Mouse (Mus musculus) MEL (cell line): ENCODE results near the gene Fyn.

Source experiments
- BHLHE40 ChIP-seq: IDR thresholded peaks from 2 replicates; pipeline ENCODE4 v1.6.1; 2012; ENCODE audit warnings: low read depth, mild to moderate bottlenecking, inconsistent platforms, low read length, improper control_type of control experiment, borderline replicate concordance
- CHD2 ChIP-seq: IDR thresholded peaks from 2 replicates; pipeline ENCODE4 v1.6.1; 2011; ENCODE audit warnings: low read length, improper control_type of control experiment
- JUND ChIP-seq: IDR thresholded peaks from 2 replicates; pipeline ENCODE4 v1.6.1; 2011; ENCODE audit warnings: low read depth, mild to moderate bottlenecking, improper control_type of control experiment, low read length
- MAX ChIP-seq: IDR thresholded peaks from 2 replicates; pipeline ENCODE4 v1.6.1; 2011; ENCODE audit warnings: low read length, improper control_type of control experiment
- MXI1 ChIP-seq: IDR thresholded peaks from 2 replicates; pipeline ENCODE4 v1.6.1; 2011; ENCODE audit warnings: mild to moderate bottlenecking, low read depth, low read length, improper control_type of control experiment
- RCOR1 ChIP-seq: IDR thresholded peaks from 2 replicates; pipeline ENCODE4 v1.6.1; 2012; ENCODE audit warnings: low read depth, mild to moderate bottlenecking, inconsistent platforms, low read length, improper control_type of control experiment

DNA sequence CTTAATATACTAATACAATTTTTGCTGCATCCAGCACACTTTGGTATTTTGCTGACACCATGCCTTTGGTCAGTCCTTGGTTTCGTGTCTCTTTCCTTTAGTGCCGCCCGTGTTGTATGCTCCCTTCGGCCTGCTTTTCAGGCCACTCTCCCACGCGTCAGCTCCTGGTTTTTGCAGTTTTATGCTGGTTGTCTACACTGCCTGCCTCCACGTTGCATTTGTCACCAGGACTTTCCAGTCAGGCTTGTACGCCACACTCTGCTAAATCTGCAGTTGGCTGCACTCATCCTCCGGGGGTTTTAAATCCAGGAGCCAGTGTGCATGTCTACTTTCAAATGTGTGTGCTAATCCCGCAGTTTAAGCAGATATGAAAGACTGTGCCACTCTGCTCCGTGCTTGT is 18.9 kb downstream of the Fyn start:
- TF ChIP-seq RCOR1 (no peak), JUND (no peak), MAX (no peak), BHLHE40 (no peak), MXI1 (no peak), CHD2 (no peak)
